12 mouse cellular contexts compared by ENCODE assay signal in the genomic region with DNA sequence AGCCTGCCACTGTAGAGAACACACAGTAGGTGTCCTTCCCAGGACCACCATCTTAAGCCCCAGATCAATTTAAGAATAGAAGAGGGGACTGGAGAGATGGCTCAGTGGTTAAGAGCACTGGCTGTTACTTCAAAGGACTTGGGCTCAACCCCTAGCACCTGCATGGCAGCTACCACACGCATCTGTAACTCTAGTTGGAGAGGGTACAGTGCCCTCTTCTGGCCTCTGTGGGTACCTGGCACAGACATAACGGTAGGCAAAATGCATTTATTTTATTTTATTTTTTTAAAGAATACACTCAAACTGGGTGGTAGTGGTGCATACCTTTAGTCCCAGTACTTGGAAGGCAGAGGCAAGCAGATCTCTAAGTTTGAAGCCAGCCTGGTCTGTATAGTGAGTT.
DNase-seq lines count a peak whose midpoint lies in the region; ATAC-seq and TF ChIP-seq lines count a peak whose summit lies in the region.
"Had no signal": no experiment of that assay in that cellular context is flagged by ENCODE, and none has a peak within 500 bp of the region (broad histone marks: within the 10 kb centered on the region; RNA-seq: fewer than 3 reads in every experiment).

No protein-coding gene starts in this region.

- peak; percentile 38 for TF ChIP-seq CTCF in liver, embryonic 14.5 days (IDR thresholded peaks at IDR 0.05; ENCODE audit: low read depth)

- H3K9me3 ChIP-seq in liver, embryonic 14.5 days (ENCODE audit: control insufficient read depth, low read length): no peaks in the 10 kb centered on the region
- no peaks in the 10 kb centered on the region for H3K9me3 ChIP-seq in liver, embryonic 12.5 days (replicated peaks)
- H3K9me3 ChIP-seq: embryonic facial prominence, embryonic 15.5 days; hindbrain, embryonic 15.5 days; liver, embryonic 13.5 days; neural tube, embryonic 15.5 days had no signal

- H3K27ac ChIP-seq in liver, embryonic 14.5 days: no peak overlapping the region
- H3K27ac ChIP-seq in liver, embryonic 12.5 days: no peak overlapping the region
- H3K27ac ChIP-seq: embryonic facial prominence, embryonic 15.5 days; hindbrain, embryonic 15.5 days; liver, embryonic 13.5 days; neural tube, embryonic 15.5 days had no signal

- no peak for TF ChIP-seq EP300 in liver, embryonic 14.5 days (IDR thresholded peaks at IDR 0.05; ENCODE audit: low read depth)

- 30% methylated on average over 2 of the region's 2 CpGs for WGBS in liver, embryonic 14.5 days (ENCODE audit: insufficient replicate concordance)
- 25% methylated on average over 2 of the region's 2 CpGs for WGBS in liver, embryonic 12.5 days (ENCODE audit: insufficient replicate concordance)

- no peaks in the 10 kb centered on the region; a peak in 2 of 4 replicates for H3K4me1 ChIP-seq in liver, embryonic 14.5 days (replicated peaks; ENCODE audit: control insufficient read depth in 2 of 2, insufficient read depth in 2 of 2, low read length in 1 of 2)
- H3K4me1 ChIP-seq in liver, embryonic 12.5 days: peaks cover 2% of the 10 kb centered on the region; the same call in 1 of the 2 replicates
- H3K4me1 ChIP-seq: embryonic facial prominence, embryonic 15.5 days; hindbrain, embryonic 15.5 days; neural tube, embryonic 15.5 days had no signal

- H3K36me3 ChIP-seq in liver, embryonic 14.5 days (replicated peaks; ENCODE audit: control insufficient read depth, insufficient read depth, low read depth): no peaks in the 10 kb centered on the region
- H3K36me3 ChIP-seq in liver, embryonic 12.5 days: no peaks in the 10 kb centered on the region
- H3K36me3 ChIP-seq: embryonic facial prominence, embryonic 15.5 days; hindbrain, embryonic 15.5 days; liver, embryonic 13.5 days; neural tube, embryonic 15.5 days had no signal

- no peak overlapping the region for H3K4me3 ChIP-seq in liver, embryonic 14.5 days (ENCODE audit: insufficient read depth in 1 of 2, low read depth in 2 of 2, low read length in 2 of 2)
- H3K4me3 ChIP-seq in liver, embryonic 12.5 days: no peak overlapping the region
- H3K4me3 ChIP-seq: embryonic facial prominence, embryonic 15.5 days; hindbrain, embryonic 15.5 days; liver, embryonic 13.5 days; neural tube, embryonic 15.5 days had no signal

- H3K4me2 ChIP-seq in liver, embryonic 14.5 days (ENCODE audit: low read depth): no peak overlapping the region
- H3K4me2 ChIP-seq in liver, embryonic 12.5 days: no peak overlapping the region
- H3K4me2 ChIP-seq: embryonic facial prominence, embryonic 15.5 days; hindbrain, embryonic 15.5 days; liver, embryonic 13.5 days; neural tube, embryonic 15.5 days had no signal

- ATAC-seq in liver, embryonic 14.5 days (ENCODE audit: insufficient read depth): no peak
- ATAC-seq in liver, embryonic 12.5 days: no peak

- intact Hi-C loops in gastrocnemius, postnatal 36 days (cut with DNase I): no loop called here

- H3K9ac ChIP-seq in liver, embryonic 14.5 days (replicated peaks): no peak overlapping the region
- no peak overlapping the region for H3K9ac ChIP-seq in liver, embryonic 12.5 days
- H3K9ac ChIP-seq: embryonic facial prominence, embryonic 15.5 days; hindbrain, embryonic 15.5 days; liver, embryonic 13.5 days; neural tube, embryonic 15.5 days had no signal

- peak; percentile 33 for DNase-seq in adrenal gland, postnatal 25 days
- no peak for DNase-seq in adrenal gland, adult 18-20 months (ENCODE audit: low spot score in 2 of 2)
- DNase-seq in liver, embryonic 14.5 days (ENCODE audit: low read depth in 3 of 3, low spot score in 3 of 3): no peak
- peak; percentile 27 for DNase-seq in adipocyte (ENCODE audit: low spot score)
- peak; percentile 42 for DNase-seq in retina, postnatal 1 day
- DNase-seq in gastrocnemius, postnatal 36 days: no peak
- no peak for DNase-seq in right cerebral cortex, adult 18-20 months
- DNase-seq: liver, embryonic 13.5 days had no signal

- H3K27me3 ChIP-seq in liver, embryonic 14.5 days (ENCODE audit: control insufficient read depth, insufficient read depth, low read length): no peaks in the 10 kb centered on the region
- H3K27me3 ChIP-seq in liver, embryonic 12.5 days (replicated peaks): no peaks in the 10 kb centered on the region
- H3K27me3 ChIP-seq: embryonic facial prominence, embryonic 15.5 days; hindbrain, embryonic 15.5 days; liver, embryonic 13.5 days had no signal

Comparison
In these comparisons a context has a peak if more than half of its experiments do, and no peak if none do; other contexts are left out.
1. DNase-seq: peak in adrenal gland, postnatal 25 days (single experiment), adipocyte (single experiment) and retina, postnatal 1 day (single experiment); none in adrenal gland, adult 18-20 months (0 of 2), liver, embryonic 14.5 days (0 of 3), gastrocnemius, postnatal 36 days (0 of 2) and right cerebral cortex, adult 18-20 months (single experiment).